Mouse (Mus musculus) heart, adult 10 weeks (tissue): ENCODE measurements around the gene Susd6. TPM values are rescaled to one million over a fixed set of nuclear protein-coding genes. Genes with fewer than 3 reads are reported as not detected.

Source experiments
- polyA plus RNA-seq: library from polyadenylated mRNA; stranded (reverse); fragments of 350-450 nt; fragmentation: Illumina TruSeq; extraction: RNeasy Lipid Tissue Mini Kit (QIAGEN cat#74804); gene quantifications from one replicate; pipeline ENCODE4 v1.2.3, GENCODE M21; 2014; ENCODE audit warnings: low read depth, low replicate concordance

Gene Susd6
- 61.3 TPM for polyA plus RNA-seq

DNA sequence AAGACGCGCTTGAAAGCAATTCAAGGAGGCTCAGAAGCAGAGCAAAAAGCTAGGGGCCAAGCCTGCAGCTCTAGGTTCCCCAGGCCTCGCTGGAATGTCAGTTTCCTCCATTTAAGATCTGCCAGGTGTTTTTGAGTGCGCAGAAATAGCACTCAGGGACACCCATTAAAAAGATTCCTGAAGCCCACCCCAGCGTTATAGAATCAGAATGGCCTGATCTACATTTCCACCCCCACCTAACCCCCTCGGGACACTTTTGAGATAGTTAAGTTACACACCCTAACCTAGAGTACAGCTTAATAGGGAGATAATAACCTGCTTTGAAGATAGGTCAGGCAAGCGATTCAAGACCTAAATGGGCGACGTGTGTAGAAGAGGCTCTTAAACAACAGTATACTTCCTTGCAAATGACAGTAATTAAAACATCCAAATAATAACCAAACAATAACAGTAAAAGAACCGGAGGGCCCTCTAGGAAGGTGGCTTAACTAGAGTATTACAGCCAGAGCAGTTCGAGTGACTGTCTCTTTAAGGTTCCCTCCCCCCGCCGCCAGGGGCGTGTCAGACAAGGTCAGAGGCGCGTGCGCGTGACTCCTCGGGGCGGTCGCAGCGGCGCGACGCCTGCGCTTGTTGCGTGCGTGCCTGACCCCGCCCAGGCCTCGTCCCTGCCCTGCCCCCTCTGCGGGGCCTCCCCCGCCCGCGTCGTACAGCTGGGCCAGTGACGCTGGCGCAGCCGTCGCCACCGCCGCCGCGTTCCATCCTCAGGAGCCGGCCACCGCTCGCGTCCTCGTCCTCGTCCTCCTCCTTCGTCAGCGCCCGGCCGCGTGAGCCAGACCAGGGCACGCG, at the start of gene Susd6:
Susd6 (plus strand) TSS at position 662 of the 846 bp plus-strand sequence.

DNA sequence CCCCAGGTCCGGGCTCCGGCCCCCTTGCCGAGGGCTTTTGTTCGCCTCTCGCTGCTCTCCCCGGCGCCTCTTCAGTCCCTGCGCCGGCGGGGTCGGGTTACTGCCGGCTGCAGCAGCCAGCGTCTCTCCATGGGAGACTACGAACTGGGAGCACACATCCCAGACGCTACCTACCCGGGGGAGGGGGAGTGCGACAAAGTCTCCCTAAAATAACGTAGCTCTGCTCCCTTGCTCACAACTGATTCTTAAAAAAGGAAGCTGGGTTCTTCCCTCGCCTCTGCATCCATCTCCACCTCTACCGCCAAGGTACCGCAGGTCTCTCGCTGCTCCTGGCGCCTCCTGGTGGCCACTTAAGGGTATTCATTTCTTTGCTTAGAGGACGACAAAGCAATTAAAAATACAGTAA, 29.9 kb upstream of the Susd6 start, which contains the start of gene Ccdc177:
Ccdc177 (minus strand) TSS at position 292 of the 406 bp plus-strand sequence.

Other genes starting within 250 kb of the Susd6 start
- gene Slc39a9, start 146.6 kb upstream of the Susd6 start, polyA plus RNA-seq, result 15.9 TPM
- gene Erh, start 146.2 kb upstream of the Susd6 start, polyA plus RNA-seq, result 39.8 TPM
- gene Plekhd1, start 97.9 kb upstream of the Susd6 start, polyA plus RNA-seq, result not detected
- gene Ccdc177, start 29.8 kb upstream of the Susd6 start, polyA plus RNA-seq, result not detected
- 305 TPM for gene Srsf5, start 155.0 kb downstream of the Susd6 start, polyA plus RNA-seq
- gene Slc10a1, start 178.2 kb downstream of the Susd6 start, polyA plus RNA-seq, result 0.45 TPM
- gene Smoc1, start 236.3 kb downstream of the Susd6 start, polyA plus RNA-seq, result 7.2 TPM